Mouse (Mus musculus): ENCODE results near the gene Bsn. TPM values are rescaled to one million over a fixed set of nuclear protein-coding genes. Genes with fewer than 3 reads are reported as not detected.

Bsn gene
- polyA plus RNA-seq, 1 experiment from 2014 or later: 0.81 TPM

DNA sequence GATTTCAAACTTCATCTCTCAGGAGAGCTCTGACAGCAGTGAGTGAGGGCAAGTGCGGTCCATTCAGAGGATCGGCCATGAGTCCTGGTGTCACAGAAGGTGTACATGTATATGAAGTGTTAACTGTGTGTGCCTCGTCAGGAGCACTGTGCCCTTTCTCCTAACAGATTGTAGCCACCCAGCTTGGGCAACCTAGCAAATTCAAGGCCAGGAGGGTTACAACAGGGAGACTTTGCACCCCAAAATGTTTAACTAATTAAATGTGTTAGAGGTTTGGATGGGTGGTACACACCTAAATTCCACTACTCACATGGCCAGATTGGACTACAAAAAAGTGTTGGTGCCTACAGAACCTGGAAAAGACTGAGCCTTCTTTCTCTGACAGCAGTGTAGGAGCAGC is 31.4 kb upstream of the Bsn start:
- no peak for ATAC-seq (replicated peaks; ENCODE audit: extremely low read depth, insufficient read depth, low FRiP score)
- H3K4me1 ChIP-seq (ENCODE audit: control insufficient read depth, insufficient read depth, low read length): peaks cover 24% of the 10 kb centered on the region
- no peak overlapping the region for H3K4me2 ChIP-seq (ENCODE audit: low read depth, low read length)
- peaks cover 13% of the 10 kb centered on the region for H3K36me3 ChIP-seq (ENCODE audit: control insufficient read depth, insufficient read depth)
- 76% methylated on average over 3 of the region's 3 CpGs for WGBS
- H3K4me3 ChIP-seq (ENCODE audit: low read length): no peak overlapping the region
- 0 out of 2 replicates have a peak overlapping the region, but pooled peaks have one; percentile 27 for H3K9ac ChIP-seq (ENCODE audit: low read length)
- no peaks in the 10 kb centered on the region for H3K9me3 ChIP-seq (replicated peaks; ENCODE audit: control insufficient read depth, low read length)
- 0 out of 2 replicates have a peak overlapping the region, but pooled peaks have one; percentile 80 for H3K27ac ChIP-seq (ENCODE audit: low read length)
- H3K27me3 ChIP-seq (ENCODE audit: control insufficient read depth, insufficient read depth, low read length): no peaks in the 10 kb centered on the region

DNA sequence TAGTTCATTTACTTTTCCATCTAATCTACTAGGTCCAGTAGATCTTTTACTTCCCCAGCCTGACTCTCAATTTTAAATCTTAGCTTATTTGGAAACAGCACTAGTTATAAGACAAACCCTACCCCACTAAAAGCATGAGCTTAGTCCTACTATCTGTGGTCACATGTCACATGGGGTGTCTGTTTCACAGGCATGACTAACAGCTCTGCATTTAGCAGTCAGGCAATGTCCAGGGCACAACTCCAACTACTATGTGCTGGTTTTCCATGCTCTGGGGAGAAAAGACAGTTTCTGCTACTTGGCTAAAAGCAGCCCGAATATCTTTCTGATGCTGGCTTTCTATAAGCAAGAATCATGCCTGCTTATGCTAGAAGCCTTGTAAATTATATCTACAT is 30.2 kb upstream of the Bsn start:
- no peaks in the 10 kb centered on the region for H3K9me3 ChIP-seq (replicated peaks; ENCODE audit: control insufficient read depth, low read length)
- peaks cover 24% of the 10 kb centered on the region for H3K4me1 ChIP-seq (ENCODE audit: control insufficient read depth, insufficient read depth, low read length)
- H3K4me2 ChIP-seq (ENCODE audit: low read depth, low read length): peak overlapping the region; percentile 15; the same call in 1 of the 2 replicates
- peaks cover 19% of the 10 kb centered on the region for H3K36me3 ChIP-seq (ENCODE audit: control insufficient read depth, insufficient read depth)
- H3K9ac ChIP-seq (ENCODE audit: low read length): peak overlapping the region; percentile 27
- H3K27ac ChIP-seq (ENCODE audit: low read length): peak overlapping the region; percentile 80
- 57% methylated on average over 1 of the region's 1 CpGs for WGBS
- H3K4me3 ChIP-seq (ENCODE audit: low read length): no peak overlapping the region
- no peaks in the 10 kb centered on the region for H3K27me3 ChIP-seq (ENCODE audit: control insufficient read depth, insufficient read depth, low read length)
- peak; percentile 80 for ATAC-seq (replicated peaks; ENCODE audit: extremely low read depth, insufficient read depth, low FRiP score)

GRCm38 (mm10) chr9:108219766-108220379 is 29.7 kb upstream of the Bsn start:
- Histone ChIP-seq H3K4me1 (ENCODE audit: control insufficient read depth, insufficient read depth, low read length) (peaks cover 24% of the 10 kb centered on the region), H3K9ac (ENCODE audit: low read length) (no peak overlapping the region), H3K4me3 (ENCODE audit: low read length) (no peak overlapping the region), H3K27me3 (ENCODE audit: control insufficient read depth, insufficient read depth, low read length) (no peaks in the 10 kb centered on the region), H3K4me2 (ENCODE audit: low read depth, low read length) (no peak overlapping the region), H3K9me3 (replicated peaks; ENCODE audit: control insufficient read depth, low read length) (no peaks in the 10 kb centered on the region), H3K27ac (ENCODE audit: low read length) (peak overlapping the region; percentile 80), H3K36me3 (ENCODE audit: control insufficient read depth, insufficient read depth) (peaks cover 19% of the 10 kb centered on the region)
- 85% methylated on average over 12 of the region's 12 CpGs for WGBS
- no peak for ATAC-seq (replicated peaks; ENCODE audit: extremely low read depth, insufficient read depth, low FRiP score)

- H3K27ac ChIP-seq (ENCODE audit: low read length): no peak overlapping the region
- 85% methylated on average over 11 of the region's 11 CpGs for WGBS
- no peak overlapping the region for H3K4me3 ChIP-seq (ENCODE audit: low read length)
- H3K9me3 ChIP-seq (replicated peaks; ENCODE audit: control insufficient read depth, low read length): no peaks in the 10 kb centered on the region
- H3K4me2 ChIP-seq (ENCODE audit: low read depth, low read length): no peak overlapping the region
- peaks cover 31% of the 10 kb centered on the region for H3K4me1 ChIP-seq (ENCODE audit: control insufficient read depth, insufficient read depth, low read length)
- ATAC-seq (replicated peaks; ENCODE audit: extremely low read depth, insufficient read depth, low FRiP score): no peak
- no peak overlapping the region for H3K9ac ChIP-seq (ENCODE audit: low read length)
- H3K27me3 ChIP-seq (ENCODE audit: control insufficient read depth, insufficient read depth, low read length): no peaks in the 10 kb centered on the region
- H3K36me3 ChIP-seq (ENCODE audit: control insufficient read depth, insufficient read depth): peaks cover 21% of the 10 kb centered on the region
These were observed 27.9 kb upstream of the Bsn start for GRCm38 (mm10) chr9:108217936-108218543.

- Histone ChIP-seq H3K4me2 (ENCODE audit: low read depth, low read length) (no peak overlapping the region), H3K4me1 (ENCODE audit: control insufficient read depth, insufficient read depth, low read length) (peaks cover 37% of the 10 kb centered on the region), H3K27ac (ENCODE audit: low read length) (no peak overlapping the region), H3K9me3 (replicated peaks; ENCODE audit: control insufficient read depth, low read length) (no peaks in the 10 kb centered on the region), H3K4me3 (ENCODE audit: low read length) (no peak overlapping the region), H3K27me3 (ENCODE audit: control insufficient read depth, insufficient read depth, low read length) (no peaks in the 10 kb centered on the region), H3K9ac (ENCODE audit: low read length) (no peak overlapping the region), H3K36me3 (ENCODE audit: control insufficient read depth, insufficient read depth) (peaks cover 21% of the 10 kb centered on the region)
- no peak for ATAC-seq (replicated peaks; ENCODE audit: extremely low read depth, insufficient read depth, low FRiP score)
- 92% methylated on average over 3 of the region's 3 CpGs for WGBS
These were observed 27.2 kb upstream of the Bsn start for GRCm38 (mm10) chr9:108217406-108217805.

- Histone ChIP-seq H3K27ac (ENCODE audit: low read length) (peak overlapping the region; percentile 59), H3K9me3 (replicated peaks; ENCODE audit: control insufficient read depth, low read length) (no peaks in the 10 kb centered on the region), H3K36me3 (ENCODE audit: control insufficient read depth, insufficient read depth) (peaks cover 33% of the 10 kb centered on the region), H3K4me3 (ENCODE audit: low read length) (no peak overlapping the region), H3K9ac (ENCODE audit: low read length) (no peak overlapping the region), H3K27me3 (ENCODE audit: control insufficient read depth, insufficient read depth, low read length) (no peaks in the 10 kb centered on the region), H3K4me2 (ENCODE audit: low read depth, low read length) (no peak overlapping the region), H3K4me1 (ENCODE audit: control insufficient read depth, insufficient read depth, low read length) (peaks cover 21% of the 10 kb centered on the region)
- WGBS: 45% methylated on average over 7 of the region's 7 CpGs
- peak; percentile 60; the same call in 1 of the 2 replicates for ATAC-seq (replicated peaks; ENCODE audit: extremely low read depth, insufficient read depth, low FRiP score)
These were observed 22.9 kb upstream of the Bsn start for GRCm38 (mm10) chr9:108213105-108213504.

- Histone ChIP-seq H3K4me2 (ENCODE audit: low read depth, low read length) (no peak overlapping the region), H3K27me3 (ENCODE audit: control insufficient read depth, insufficient read depth, low read length) (no peaks in the 10 kb centered on the region), H3K9ac (ENCODE audit: low read length) (0 out of 2 replicates have a peak overlapping the region, but pooled peaks have one; percentile 12), H3K4me3 (ENCODE audit: low read length) (no peak overlapping the region), H3K4me1 (ENCODE audit: control insufficient read depth, insufficient read depth, low read length) (peaks cover 21% of the 10 kb centered on the region), H3K9me3 (replicated peaks; ENCODE audit: control insufficient read depth, low read length) (no peaks in the 10 kb centered on the region), H3K27ac (ENCODE audit: low read length) (peak overlapping the region; percentile 56), H3K36me3 (ENCODE audit: control insufficient read depth, insufficient read depth) (peaks cover 33% of the 10 kb centered on the region)
- 69% methylated on average over 2 of the region's 2 CpGs for WGBS
- ATAC-seq (replicated peaks; ENCODE audit: extremely low read depth, insufficient read depth, low FRiP score): no peak
These were observed 22.2 kb upstream of the Bsn start for GRCm38 (mm10) chr9:108212426-108212825.

- no peaks in the 10 kb centered on the region for H3K27me3 ChIP-seq (ENCODE audit: control insufficient read depth, insufficient read depth, low read length)
- no peak overlapping the region for H3K4me2 ChIP-seq (ENCODE audit: low read depth, low read length)
- peaks cover 4% of the 10 kb centered on the region for H3K4me1 ChIP-seq (ENCODE audit: control insufficient read depth, insufficient read depth, low read length)
- no peak overlapping the region for H3K4me3 ChIP-seq (ENCODE audit: low read length)
- no peak overlapping the region for H3K27ac ChIP-seq (ENCODE audit: low read length)
- H3K9me3 ChIP-seq (replicated peaks; ENCODE audit: control insufficient read depth, low read length): no peaks in the 10 kb centered on the region
- no peak overlapping the region for H3K9ac ChIP-seq (ENCODE audit: low read length)
- H3K36me3 ChIP-seq (ENCODE audit: control insufficient read depth, insufficient read depth): peaks cover 28% of the 10 kb centered on the region
- ATAC-seq (replicated peaks; ENCODE audit: extremely low read depth, insufficient read depth, low FRiP score): no peak
- 79% methylated on average over 3 of the region's 3 CpGs for WGBS
These were observed 15.4 kb upstream of the Bsn start for GRCm38 (mm10) chr9:108205571-108205901.

DNA sequence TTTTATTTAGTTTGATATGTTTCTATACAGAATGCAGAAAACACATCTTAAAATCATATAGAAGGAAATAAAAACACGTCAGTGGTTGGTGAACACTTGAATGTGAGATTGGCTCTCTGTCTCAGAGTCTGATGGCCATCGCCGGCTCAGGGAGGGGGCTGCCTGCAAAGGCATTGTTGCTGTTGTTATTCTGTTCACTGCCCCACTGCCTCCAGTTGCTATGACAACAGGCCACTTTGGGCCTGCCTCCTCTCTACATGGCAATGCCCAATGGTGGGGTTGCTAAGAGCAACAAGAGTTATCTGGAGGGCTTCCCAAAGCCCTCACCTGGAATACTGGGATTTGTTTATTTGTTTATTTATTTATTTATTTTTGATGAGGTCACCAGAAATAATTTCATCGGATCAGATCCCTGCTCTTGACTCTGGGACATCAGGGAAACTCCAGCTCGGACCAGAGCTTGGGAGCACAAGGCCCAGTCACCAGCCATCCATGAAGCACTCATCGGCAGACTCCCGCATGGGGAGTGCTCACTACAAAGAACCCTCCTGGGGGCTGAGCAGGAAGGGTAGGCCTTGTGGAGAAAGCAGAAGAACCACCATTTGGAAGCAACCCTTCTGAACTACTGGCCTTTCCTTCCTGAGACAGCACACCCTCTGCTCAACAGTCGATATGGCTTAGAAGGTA is 14.8 kb upstream of the Bsn start:
- Histone ChIP-seq H3K4me3 (ENCODE audit: low read length) (no peak overlapping the region), H3K9ac (ENCODE audit: low read length) (no peak overlapping the region)
- WGBS: 83% methylated on average over 8 of the region's 8 CpGs

More for the DNA sequence above, 14.8 kb upstream of the Bsn start:
- Histone ChIP-seq H3K4me1 (ENCODE audit: control insufficient read depth, insufficient read depth, low read length) (peaks cover 7% of the 10 kb centered on the region), H3K4me2 (ENCODE audit: low read depth, low read length) (no peak overlapping the region), H3K27ac (ENCODE audit: low read length) (no peak overlapping the region), H3K36me3 (ENCODE audit: control insufficient read depth, insufficient read depth) (peaks cover 28% of the 10 kb centered on the region), H3K27me3 (ENCODE audit: control insufficient read depth, insufficient read depth, low read length) (no peaks in the 10 kb centered on the region), H3K9me3 (replicated peaks; ENCODE audit: control insufficient read depth, low read length) (no peaks in the 10 kb centered on the region)
- no peak for ATAC-seq (replicated peaks; ENCODE audit: extremely low read depth, insufficient read depth, low FRiP score)

Data from heart, embryonic 16.5 days (tissue).